Mouse (Mus musculus): Measurements from ENCODE around the gene Rpl23.

Gene Rpl23

DNA sequence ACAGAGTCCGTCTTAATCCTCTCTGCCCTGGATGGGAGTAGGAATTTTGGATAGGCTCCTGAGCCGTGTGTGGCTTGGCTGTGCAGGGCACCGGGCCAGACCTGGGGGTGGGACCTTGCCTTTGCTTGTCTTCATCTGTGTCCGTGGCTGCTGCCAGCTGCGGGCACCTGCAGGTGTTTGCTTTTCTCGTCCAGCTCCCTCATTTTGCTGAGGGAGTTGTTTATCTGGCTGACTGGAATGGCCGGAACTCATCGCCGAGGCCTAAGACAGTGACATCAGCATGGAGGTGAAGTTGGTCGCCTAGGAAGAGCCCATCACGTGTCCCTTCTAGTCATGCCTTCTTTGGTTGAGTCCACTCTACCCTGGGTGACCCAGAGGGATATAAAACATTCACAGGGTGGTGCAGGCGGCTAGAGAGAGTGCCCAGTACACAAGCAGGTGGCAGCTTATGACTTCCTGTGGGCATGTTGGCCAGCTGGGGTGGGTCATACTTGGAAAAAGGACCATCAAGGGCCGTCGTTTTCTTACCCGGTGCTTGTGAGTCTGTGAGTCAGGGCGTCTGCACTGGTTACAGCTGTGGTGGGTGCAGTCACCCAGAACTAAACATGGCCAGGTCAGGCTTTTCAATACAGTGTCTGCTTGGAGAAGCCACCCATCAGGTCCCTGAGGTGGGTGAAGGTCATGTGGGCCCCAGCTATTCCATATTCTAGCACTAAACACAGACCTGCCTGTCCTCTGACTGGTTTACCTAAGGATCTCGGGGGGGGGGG, 31.7 kb upstream of the Rpl23 start:
- no peak for DNase-seq (ENCODE audit: low read depth, low spot score)

DNA sequence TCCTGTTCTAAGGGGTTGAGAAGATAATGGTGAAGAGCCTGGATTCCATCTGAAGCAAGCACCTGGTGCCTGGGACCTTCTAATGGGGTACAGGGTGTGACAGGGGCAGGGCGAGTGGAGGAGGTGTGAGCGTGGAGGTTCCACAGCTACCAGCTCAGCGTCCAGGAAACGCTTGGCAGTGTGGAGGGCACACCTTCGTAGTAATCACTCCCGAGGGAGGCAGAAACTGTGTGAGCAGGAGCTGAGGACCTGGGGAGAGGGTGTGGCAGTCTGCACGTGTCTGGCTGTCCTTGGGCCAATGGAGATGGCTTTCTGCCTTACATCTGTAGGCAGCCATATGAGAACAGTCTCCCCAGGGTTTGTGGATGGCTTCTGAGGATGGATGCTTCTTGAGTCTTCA, 30.8 kb upstream of the Rpl23 start:
- DNase-seq (ENCODE audit: low read depth, low spot score), result peak; percentile 67

DNA sequence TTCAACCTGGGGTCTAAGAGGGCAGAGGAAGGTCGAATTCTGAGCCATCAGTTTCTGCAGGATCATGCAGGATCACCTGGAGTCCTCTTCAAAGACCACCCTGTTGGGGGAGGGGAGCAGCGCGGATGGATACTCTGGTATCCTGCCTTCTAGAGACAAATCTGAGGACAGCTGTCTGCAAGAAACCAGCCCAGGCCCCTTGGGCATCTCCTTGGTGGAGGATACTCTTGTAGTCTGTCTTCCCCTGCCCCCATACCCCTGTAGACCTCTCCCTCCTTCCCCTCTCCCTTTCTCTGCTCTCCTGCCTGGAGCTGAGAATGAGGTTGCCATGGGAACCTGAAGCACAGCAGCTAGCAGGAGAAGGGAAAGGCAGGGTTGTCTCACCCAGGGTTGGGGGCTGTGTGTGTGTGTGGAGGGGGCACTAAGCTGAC, 30.3 kb upstream of the Rpl23 start:
- no peak for DNase-seq (ENCODE audit: low read depth, low spot score)

DNA sequence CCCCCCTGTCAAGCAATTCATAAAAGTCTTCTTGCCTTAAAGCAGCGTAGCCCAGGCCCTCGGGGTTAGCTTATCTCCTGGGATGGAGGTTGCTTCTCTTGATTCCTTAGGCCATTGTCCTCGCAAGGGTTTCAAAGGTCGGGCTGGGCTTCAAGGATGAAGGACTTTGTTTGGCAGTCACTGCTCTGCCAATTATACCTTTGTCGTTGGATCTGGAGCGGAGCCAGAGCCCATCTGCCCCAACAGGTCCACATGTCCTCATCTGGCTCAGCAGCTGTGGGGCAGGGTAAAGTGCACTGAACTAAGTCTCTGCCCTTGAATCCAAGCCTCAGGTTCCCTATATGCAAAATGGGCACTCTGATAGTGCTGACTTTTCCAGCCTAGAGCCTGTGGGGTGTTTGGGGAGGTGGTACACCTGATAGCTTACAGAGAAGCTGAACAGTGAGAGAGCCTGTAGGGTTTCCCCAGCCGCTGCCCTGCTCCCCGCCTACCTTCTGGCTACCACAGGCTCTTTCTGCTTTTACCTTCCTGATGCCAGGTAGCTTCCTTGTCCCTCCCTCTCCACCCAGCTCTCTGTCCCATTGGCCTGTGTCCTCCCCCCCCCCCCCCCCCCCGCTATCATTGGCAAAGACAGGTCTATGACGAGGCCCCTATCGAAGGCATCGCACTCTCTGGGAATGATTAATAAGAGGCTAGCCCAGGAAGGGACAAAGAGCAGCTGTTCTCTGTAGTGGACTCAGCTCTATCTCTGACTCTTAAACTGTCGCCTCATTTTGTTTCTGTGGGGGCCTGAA, 29.5 kb upstream of the Rpl23 start:
- no peak for DNase-seq (ENCODE audit: low read depth, low spot score)

DNA sequence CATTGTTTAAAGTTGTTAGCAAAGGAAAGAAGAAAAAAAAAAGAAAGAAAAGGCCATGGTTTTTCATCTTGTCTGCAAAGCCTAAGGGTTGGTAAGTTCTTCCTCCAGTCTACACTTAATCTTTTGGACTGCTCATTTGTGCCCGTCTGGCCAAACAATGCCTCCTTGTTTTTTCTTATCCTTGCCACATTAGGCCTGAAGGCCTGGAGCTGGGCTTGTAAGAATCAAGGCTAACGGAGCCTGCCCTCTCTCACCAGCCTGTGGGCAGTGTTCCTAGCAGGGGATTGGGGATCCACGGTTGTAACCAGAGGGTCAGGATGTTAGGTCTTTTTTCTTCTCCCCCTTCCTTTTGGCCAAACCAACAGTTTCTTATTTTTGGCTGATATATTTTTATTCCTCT, 28.7 kb upstream of the Rpl23 start:
- no peak for DNase-seq (ENCODE audit: low read depth, low spot score)

DNA sequence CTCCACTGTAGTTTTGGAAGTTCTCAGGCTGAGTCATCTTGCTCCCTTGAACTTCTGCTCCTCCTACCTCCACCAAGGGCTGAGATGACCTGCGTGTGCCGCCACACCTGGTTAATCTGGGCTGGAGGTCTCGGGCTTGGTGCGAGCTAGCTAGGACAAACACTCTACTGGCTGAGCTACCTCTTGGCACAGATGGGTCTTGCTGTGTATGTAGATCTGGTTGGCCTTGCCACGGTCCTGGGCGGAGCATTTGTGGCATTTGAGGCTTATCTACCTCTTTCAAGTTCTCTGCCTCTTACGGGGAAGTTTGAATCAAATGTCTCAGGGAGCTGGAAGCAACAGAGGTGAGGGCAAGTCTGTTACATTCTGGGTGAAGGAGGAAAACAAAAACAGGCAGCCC, 28.1 kb upstream of the Rpl23 start:
- DNase-seq (ENCODE audit: low read depth, low spot score), result no peak

DNA sequence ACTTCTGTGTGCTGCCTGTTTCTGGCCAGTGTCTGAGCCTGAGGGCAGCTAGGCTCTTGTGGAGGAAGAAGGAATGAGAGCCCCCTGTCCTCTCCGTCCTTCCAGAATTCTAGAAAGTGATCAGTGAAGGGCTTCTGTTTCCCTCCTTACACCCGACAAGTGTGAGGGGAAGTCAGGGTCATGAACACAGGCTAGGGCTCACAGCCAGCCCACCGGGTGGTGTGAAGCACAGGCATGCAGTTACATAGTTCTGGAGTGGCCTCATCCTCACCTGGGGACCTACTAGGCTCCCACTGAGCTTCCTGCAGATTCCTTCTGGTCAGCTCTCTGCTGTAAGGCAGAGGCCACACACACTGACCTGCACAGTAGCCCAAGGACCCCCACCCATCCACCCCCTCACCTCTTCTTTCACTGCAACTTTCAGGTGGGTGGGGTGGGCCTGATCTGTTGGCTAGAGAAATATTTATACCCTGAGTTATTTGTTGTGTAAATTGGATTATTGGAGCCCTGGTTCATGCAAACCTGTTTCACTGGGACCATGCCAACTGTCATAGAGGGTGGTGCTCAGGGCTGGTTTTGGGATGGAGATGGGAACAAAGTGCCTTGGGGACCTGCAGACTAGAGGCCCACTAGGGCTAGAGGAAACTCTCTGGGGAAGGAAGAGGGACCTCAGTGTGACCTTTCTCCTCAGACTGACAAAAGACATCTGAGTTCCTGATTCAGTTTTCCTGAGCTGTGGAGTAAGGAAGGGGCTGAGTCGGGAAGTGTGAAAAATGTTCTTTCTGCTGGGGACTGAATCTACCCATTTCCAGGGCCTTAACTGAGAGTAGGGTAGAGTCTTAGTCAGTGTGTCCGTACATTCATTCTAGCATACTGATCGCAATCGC, 27.2 kb upstream of the Rpl23 start:
- DNase-seq (ENCODE audit: low read depth, low spot score), result no peak

DNA sequence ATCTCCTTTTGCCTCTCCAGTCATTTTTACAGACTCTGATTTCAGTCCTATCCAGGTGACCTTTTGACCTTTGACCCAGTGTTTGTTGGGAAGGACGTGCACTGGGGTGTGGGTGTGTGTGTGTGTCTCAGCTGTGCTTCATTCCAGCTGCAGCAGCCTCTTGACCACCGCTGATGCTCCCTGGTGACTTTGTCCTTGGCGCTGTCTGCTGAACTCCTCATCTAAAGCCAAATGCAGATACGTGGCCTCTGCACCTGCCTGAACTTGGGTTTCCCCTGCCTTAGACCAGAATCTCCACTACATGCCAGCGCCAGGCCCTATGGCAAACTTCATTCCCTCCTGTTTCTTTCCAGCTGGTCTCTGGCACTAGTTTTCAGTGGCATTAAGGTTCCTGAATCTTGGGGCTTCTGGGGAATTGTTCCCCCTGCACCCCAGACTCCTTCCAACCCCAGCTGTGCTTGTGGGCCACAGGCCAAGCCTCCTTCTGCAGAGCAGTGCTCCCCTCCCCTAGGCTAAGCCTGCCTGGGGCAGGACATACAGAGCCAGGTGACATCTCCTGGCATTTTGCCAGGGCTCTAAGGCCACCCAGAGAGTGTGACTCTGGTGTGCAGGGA, 26.5 kb upstream of the Rpl23 start:
- DNase-seq (ENCODE audit: low read depth, low spot score), result peak; percentile 80

DNA sequence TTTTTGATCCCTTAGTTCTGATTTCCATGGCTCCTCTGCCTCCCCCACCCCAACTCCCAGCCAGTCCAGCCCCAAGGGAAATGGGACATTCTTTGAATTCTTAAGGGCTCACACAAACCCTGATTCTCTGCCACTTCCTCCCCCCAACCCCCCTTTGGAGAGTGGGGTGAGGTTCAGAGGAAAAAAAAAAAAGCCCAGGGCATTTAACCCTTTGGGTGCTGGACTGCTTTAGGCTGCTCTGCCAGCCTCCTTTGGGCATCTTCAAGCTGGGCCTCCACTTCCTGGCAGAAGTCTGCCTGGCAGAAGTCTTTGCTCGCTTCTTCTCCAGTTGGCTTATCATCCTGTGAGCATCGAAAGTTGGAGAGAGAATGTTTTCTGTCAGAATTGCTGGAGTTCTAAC, 25.9 kb upstream of the Rpl23 start:
- peak; percentile 71 for DNase-seq (ENCODE audit: low read depth, low spot score)

DNA sequence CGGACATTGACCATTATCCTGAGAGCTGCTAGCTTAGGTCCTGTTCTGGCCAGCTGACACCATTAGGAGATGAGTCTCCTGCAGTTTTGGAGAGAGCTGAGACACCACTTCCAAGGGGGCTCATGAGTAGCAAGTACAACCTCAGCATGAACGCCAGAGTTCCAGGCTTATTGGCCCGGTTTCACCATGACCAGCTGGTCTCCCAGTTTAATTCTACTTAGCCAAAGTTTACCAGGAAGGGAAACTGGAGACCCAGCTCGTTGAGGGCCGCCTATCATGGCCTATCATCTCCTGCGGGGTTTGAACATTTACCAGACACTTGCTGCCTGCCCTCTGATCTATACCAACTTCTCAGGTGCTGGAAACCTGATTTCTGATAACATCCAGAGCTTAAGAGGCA, 25.4 kb upstream of the Rpl23 start:
- no peak for DNase-seq (ENCODE audit: low read depth, low spot score)

DNA sequence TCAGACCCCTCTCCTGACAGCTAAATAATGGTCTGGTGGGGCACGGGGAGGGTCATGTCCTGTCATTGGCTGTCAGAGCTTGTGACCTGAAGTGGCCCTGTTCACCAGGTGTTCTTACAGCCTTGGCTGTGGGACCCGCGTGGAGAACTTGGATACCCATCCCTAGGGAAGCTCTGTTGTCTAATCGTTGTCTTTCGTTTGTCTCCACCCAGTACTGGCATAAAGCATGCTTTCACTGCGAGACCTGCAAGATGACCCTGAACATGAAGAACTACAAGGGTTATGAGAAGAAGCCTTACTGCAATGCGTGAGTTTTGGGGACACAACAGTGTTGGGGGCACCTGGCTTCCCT, 24.4 kb upstream of the Rpl23 start:
- no peak for DNase-seq (ENCODE audit: low read depth, low spot score)

DNA sequence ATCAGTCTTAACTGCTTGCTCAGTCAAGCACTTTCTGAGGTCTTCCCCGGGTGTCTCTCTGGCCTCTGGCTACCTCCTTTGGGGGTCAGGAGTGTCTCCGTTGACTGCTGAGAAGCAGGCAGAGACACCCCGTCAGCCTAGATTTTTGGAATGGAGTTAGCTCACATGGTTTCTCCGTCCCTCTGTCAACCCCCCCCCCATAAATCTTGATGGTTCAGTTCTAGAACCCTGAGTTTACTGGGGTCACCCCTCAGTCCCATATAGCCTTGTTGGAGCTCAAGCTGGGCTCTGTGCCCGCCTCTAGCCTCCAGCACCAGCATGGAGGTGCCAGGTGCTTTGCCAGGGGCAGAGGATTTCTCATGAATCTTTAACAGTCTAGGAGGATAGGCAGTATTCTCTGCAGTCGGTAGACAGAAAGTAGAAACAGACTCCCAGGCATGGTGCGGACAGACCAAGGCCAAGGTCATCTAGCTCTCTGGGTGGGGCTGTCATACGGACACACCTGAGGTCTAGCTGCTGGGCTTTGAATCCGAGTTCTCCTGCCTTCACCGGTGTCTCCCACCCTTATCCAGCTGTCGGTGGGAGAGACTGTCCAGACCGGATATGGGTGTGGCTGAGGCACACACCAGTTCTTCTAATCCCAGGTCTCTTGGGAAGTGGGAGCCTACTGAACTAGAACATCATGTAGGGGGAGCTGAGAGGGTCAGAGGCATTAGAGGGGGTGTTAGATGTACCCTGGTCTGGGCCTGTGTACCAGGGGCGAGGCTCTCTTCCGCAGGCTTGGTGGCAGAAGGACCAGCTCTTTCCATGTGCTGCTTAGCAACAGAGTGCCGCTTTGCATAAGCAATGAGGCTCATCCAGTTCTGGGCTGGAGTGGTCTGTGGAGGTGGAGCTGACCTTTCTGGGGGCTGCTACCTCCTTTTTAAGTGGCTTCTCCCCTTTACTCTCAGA, 23.7 kb upstream of the Rpl23 start:
- peak; percentile 64 for DNase-seq (ENCODE audit: low read depth, low spot score)

DNA sequence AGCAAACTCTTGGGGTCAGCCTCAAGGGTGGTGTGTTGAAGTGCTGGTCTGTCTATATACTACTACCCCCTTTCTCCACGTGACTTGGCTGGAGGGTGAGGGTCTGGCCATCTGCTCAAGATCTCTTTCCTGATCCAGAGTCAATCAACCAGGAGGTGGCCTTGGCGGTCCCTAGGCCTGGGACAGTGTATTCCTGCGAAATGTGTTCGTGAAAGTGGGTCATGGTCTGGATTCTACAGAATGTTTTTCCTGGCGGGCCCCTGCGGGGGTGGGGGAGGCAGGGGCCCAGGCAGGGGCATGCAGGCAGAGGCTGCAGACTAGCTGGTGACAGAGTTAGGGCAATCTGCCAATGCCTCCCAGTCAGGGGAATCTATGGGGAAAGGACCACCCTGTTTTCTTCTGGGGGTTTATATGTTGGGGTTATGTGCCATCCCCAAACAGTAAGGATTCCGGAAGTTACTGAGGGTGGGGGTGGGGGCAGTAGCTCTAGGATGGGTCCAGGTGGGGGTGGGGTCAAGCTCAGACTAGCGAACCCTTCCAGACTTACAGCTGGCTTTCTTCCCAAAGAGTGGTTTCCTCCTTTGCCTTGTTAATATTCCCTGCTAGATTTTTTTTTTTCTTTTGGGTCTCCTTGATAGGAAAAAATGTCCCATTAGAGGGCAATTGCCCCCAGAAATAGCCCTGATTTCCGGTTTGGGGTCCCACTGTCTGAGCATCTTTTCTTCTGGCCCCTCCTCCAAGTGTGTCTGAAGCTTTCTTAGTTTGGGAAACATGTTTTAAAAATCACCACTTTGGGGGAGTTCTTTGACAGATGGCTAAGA, 22.8 kb upstream of the Rpl23 start:
- DNase-seq (ENCODE audit: low read depth, low spot score), result no peak

DNA sequence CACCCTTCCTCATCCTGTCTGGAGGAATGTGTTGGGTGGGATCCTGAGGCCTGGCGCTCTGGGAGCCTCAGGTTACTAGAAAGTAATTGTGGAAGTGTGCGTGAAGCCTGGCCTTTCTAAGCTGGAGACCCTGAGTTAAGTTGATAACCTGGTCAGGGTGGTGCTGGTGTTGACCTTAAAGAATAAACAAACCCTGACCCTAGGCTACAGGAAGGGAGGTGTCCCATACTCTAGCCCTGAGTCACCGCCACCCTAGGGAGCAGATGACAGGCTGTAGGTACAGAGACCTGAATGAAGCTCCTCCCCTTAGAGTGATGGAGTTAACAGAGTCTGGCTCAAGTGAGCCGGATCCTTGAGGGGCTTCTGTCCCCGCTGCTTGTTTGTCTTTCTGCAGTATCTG, 21.6 kb upstream of the Rpl23 start:
- DNase-seq (ENCODE audit: low read depth, low spot score), result no peak

DNA sequence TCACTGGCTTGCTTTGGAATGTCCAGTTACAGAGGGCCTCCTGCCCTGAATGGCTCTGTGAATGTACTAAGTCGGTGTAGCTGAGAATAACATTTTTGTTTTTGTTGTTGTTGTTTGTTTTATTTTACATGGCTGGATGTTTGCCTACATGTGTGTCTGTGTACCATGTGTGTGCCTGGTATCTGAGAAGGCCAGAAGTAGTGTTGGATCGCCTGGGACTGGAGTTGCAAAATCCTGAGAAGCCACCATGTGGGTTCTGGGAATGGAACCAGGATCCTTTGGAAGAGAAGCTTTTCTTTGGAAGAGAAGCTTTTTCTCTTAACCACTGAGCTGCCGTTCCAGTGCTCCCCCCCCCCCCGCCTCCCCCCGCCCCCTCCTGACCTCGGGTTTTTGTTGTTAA, 20.3 kb upstream of the Rpl23 start:
- no peak for DNase-seq (ENCODE audit: low read depth, low spot score)

DNA sequence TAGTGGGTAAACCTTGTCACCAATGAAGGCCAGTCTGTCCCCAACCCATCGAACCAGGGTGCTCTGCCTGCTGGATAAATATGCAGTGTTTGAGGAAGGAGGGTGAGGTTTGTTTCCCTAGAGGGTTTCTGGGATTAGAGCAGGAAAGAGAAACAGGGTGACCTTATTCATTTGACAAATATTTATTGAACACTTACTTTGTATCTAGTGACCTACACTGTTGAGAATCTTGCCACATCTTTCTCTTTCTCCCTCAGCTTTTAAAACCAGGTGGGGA, 19.9 kb upstream of the Rpl23 start:
- no peak for DNase-seq (ENCODE audit: low read depth, low spot score)

DNA sequence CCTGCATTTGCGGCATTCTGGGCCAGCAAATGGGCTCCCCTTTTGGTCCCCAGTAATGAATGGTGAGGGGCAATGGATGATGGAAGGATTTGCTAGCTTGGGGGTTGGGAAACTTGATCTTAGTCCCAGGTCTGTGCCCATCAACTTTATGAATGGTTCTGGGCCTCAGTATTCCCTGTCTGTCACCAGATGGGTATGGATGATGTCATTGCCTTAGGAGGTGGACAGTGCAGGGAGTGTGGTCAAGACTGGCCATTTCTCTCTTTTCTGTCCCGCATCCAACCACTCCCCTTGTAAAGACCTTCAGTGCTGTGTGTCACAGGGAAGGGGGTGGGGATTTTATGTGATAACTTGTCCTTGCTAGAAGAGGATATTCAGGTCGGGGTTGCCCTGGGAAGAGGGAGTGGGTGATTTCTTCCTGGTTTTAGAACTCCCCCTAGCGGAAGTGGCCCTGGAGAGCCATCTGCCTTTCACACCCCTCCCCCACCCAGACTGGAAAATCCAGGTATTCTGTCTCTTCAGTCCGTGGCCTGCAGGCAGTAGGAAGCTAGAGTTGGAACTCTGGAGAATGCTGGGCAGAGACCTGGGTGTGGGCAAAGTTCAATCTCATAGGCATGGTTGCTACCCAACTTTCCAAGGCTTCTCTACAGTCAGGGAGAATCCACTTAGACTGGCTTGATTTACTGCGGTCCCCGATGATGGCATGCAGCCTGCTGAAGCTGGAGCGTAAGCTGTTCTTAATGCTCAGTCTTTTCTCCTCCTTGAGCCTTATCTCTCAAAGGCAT, 19.4 kb upstream of the Rpl23 start:
- peak; percentile 84 for DNase-seq (ENCODE audit: low read depth, low spot score)

DNA sequence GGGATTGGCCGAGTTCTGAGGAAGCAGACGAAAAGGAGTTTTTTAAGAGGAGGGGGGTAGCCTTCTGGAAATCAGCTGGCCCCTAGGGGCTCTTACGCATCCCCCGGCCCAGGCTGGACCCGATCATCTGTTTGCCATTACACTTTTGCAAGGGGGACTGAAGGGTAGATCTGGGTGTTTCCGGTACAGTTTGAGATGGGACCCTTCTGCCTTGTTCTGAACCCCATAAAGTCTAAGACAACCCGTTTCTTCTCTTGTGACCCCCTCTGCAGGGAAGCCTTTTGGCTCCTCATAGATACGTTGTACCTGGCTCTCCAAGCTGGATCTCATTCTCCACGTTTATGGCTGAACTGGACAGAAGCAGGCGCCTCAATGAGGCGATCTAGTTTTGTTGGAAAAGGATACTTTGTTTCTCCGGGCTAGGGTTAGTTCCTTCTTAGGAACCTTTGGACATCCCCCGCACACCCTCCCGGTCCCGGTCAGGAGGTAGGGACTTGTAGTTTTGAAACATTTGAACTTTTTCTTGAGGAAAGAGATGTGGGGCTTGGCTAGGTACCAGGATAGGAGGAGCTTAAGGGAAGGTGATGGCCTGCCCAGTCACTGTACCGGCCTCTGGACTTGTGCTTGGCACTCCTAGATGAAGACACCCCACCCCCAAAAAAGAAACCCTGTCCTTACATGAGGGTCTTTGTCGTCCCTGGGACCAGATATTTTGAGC, 18.6 kb upstream of the Rpl23 start:
- DNase-seq (ENCODE audit: low read depth, low spot score), result no peak

Data from ZHBTc4 (cell line).